Mouse (Mus musculus): ENCODE results near the gene Rslcan18. TPM values are rescaled to one million over a fixed set of nuclear protein-coding genes. Genes with fewer than 3 reads are reported as not detected.

The Rslcan18 gene
- polyA plus RNA-seq, 1 experiment from 2014 or later: 0.09 TPM

DNA sequence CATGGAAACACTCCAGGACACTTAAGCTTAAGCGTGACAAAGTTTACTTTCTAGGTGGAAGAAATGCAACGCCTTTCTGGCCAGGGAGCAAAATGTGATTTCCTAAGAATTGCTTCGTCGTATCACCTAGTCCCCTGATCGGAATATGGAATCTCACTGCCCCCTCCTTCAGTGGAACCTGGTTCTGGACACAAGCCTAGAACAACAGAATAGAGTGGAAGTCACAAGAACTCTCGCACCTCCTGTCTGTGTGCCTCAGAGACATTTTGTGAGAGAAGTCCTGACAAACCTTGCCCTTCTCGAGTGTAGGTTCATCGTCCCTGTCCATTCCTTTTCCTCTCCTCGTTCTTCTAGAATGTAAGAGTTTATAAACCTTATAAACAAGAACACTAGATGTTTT lies 8.4 kb downstream of the Rslcan18 start:
- H3K4me2 ChIP-seq (ENCODE audit: low read depth, low read length): peak overlapping the region; percentile 67
- ATAC-seq (ENCODE audit: low read depth): no peak
- H3K9me3 ChIP-seq (ENCODE audit: control insufficient read depth, low read length): no peaks in the 10 kb centered on the region; the same call in 1 of the 2 replicates
- H3K4me3 ChIP-seq (ENCODE audit: low read depth, low read length): peak overlapping the region; percentile 60
- no peaks in the 10 kb centered on the region for H3K36me3 ChIP-seq (ENCODE audit: control insufficient read depth, insufficient read depth, low read length)
- 0 out of 2 replicates have a peak overlapping the region, but pooled peaks have one; percentile 52 for H3K27ac ChIP-seq (ENCODE audit: low read depth, low read length)
- peak overlapping the region; percentile 58 for H3K9ac ChIP-seq (replicated peaks; ENCODE audit: low read depth, low read length)
- 0 out of 2 replicates have a peak, but pooled peaks cover 4% of the 10 kb centered on the region for H3K4me1 ChIP-seq (ENCODE audit: control insufficient read depth, insufficient read depth, low read length)
- no peaks in the 10 kb centered on the region for H3K27me3 ChIP-seq (ENCODE audit: control insufficient read depth, insufficient read depth, low read length)
- 66% methylated on average over 9 of the region's 9 CpGs for WGBS

DNA sequence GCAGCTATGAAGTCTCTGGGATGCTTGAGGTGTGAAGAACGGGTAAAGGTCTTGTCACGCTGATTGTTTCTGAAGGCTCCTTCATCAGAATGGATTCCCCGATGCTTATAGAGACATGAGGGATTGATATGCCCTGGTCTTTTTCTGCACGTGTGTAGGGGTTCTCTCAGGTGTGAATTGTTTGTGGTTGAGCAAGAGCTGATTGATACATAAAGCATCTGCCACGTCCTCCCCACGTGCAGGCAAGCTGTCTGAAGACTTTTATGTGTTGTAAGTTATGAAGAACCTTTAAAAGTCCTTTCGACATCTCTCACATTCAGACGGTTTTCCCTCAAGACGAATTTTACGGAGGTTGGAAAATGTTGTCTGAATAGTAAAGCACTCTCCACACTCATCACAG lies 18.2 kb downstream of the Rslcan18 start, which contains the start of gene Zfp708:
Gene Zfp708, minus strand, starts transcription at position 101 of the 400 bp plus-strand sequence.
- H3K9ac ChIP-seq (replicated peaks; ENCODE audit: low read depth, low read length): no peak within 1 kb of the TSS
- no peak within 1 kb of the TSS for H3K27ac ChIP-seq (ENCODE audit: low read depth, low read length)
- no peaks in the 10 kb centered on the region for H3K4me1 ChIP-seq (ENCODE audit: control insufficient read depth, insufficient read depth, low read length)
- ATAC-seq (ENCODE audit: low read depth): no peak
- no peak within 1 kb of the TSS for H3K4me2 ChIP-seq (ENCODE audit: low read depth, low read length)
- H3K27me3 ChIP-seq (ENCODE audit: control insufficient read depth, insufficient read depth, low read length): no peaks in the 10 kb centered on the region
- no peak within 1 kb of the TSS for H3K4me3 ChIP-seq (ENCODE audit: low read depth, low read length)
- no peaks in the 10 kb centered on the region for H3K9me3 ChIP-seq (ENCODE audit: control insufficient read depth, low read length)
- WGBS: 93% methylated on average over 10 of the region's 10 CpGs
- no peaks in the 10 kb centered on the region for H3K36me3 ChIP-seq (ENCODE audit: control insufficient read depth, insufficient read depth, low read length)

DNA sequence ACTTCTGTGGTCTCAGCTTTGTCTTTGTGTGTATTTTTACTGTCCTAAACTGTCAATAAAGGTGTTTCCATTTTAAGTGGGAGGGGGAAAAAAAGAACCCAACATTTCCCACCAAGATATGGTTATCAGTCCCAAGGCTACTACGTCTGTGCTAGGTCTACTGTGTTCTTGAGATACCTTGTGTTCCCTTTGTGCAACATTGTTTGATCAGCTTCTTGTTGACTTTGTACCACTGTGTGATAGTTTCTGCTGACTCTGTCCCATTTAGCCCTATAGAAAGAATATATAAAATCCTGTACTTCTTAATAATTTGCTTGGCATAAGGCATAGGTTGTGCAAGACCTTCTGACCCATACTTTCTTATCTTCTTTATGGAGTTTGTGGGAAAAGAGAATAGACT lies 25.9 kb downstream of the Rslcan18 start:
- H3K9ac ChIP-seq (replicated peaks; ENCODE audit: low read depth, low read length): no peak overlapping the region
- H3K27me3 ChIP-seq (ENCODE audit: control insufficient read depth, insufficient read depth, low read length): no peaks in the 10 kb centered on the region
- no peaks in the 10 kb centered on the region for H3K4me1 ChIP-seq (ENCODE audit: control insufficient read depth, insufficient read depth, low read length)
- no peaks in the 10 kb centered on the region for H3K36me3 ChIP-seq (ENCODE audit: control insufficient read depth, insufficient read depth, low read length)
- H3K9me3 ChIP-seq (ENCODE audit: control insufficient read depth, low read length): no peaks in the 10 kb centered on the region
- 78% methylated on average over 1 of the region's 1 CpGs for WGBS
- no peak for ATAC-seq (ENCODE audit: low read depth)
- no peak overlapping the region for H3K27ac ChIP-seq (ENCODE audit: low read depth, low read length)
- no peak overlapping the region for H3K4me3 ChIP-seq (ENCODE audit: low read depth, low read length)
- no peak overlapping the region for H3K4me2 ChIP-seq (ENCODE audit: low read depth, low read length)

DNA sequence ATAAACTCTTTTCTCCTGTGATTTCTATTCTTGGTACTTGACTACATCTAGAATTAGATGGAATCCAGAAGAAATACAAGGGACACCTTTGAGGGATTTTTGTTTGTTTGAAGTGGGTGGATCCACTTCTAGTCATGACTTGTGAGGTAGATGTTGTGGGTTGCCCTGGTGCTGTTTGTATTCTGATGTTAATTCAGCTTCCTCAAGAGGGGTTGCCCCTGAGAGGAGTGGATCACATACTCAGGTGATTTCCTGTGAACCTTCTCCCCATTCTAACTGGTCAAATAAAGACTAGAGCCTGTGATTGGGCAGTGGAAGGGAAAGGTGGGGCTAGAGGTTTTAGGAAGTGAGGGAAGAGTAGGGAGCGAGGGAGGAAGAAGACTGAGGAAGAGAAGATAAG lies 34.1 kb downstream of the Rslcan18 start:
- no peak overlapping the region for H3K27ac ChIP-seq (ENCODE audit: low read depth, low read length)
- no peaks in the 10 kb centered on the region for H3K27me3 ChIP-seq (ENCODE audit: control insufficient read depth, insufficient read depth, low read length)
- no peak overlapping the region for H3K9ac ChIP-seq (replicated peaks; ENCODE audit: low read depth, low read length)
- H3K4me2 ChIP-seq (ENCODE audit: low read depth, low read length): peak overlapping the region; percentile 63
- 74% methylated on average over 1 of the region's 1 CpGs for WGBS
- 0 out of 2 replicates have a peak, but pooled peaks cover 6% of the 10 kb centered on the region for H3K4me1 ChIP-seq (ENCODE audit: control insufficient read depth, insufficient read depth, low read length)
- H3K9me3 ChIP-seq (ENCODE audit: control insufficient read depth, low read length): peaks cover 2% of the 10 kb centered on the region; the same call in 1 of the 2 replicates
- H3K36me3 ChIP-seq (ENCODE audit: control insufficient read depth, insufficient read depth, low read length): 0 out of 2 replicates have a peak, but pooled peaks cover 3% of the 10 kb centered on the region
- ATAC-seq (ENCODE audit: low read depth): no peak
- H3K4me3 ChIP-seq (ENCODE audit: low read depth, low read length): peak overlapping the region; percentile 49

DNA sequence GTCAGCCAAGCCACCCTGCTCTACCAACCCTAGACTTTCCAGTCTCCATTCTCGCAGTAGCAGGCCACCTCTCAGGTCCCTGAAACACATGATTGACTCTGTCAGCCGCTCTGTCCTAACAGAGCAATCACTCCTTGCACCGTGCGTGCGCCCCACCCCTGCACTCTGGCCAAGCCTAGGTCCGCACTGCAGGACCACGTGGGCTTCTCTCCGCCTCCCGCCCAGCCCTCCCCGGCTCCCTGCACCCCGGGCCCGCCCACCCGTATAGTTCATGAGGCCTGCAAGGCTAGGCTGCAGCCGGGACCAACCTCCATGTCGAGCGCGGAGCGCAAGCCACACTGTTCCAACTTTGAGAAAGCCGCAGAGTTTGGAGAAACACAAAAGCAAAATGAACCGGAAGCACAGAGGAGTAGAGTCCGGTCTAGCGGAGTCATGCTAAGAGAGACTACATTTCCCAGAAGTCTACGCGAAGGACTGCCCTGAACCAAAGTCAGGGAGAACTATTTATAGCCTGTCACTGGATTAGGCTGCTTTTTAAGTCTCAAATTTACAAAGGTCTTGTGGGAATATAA lies 34.8 kb downstream of the Rslcan18 start:
- H3K9ac ChIP-seq (replicated peaks; ENCODE audit: low read depth, low read length): peak overlapping the region; percentile 54
- H3K9me3 ChIP-seq (ENCODE audit: control insufficient read depth, low read length): peaks cover 3% of the 10 kb centered on the region
- H3K4me3 ChIP-seq (ENCODE audit: low read depth, low read length): peak overlapping the region; percentile 49
- no peaks in the 10 kb centered on the region for H3K27me3 ChIP-seq (ENCODE audit: control insufficient read depth, insufficient read depth, low read length)
- H3K4me2 ChIP-seq (ENCODE audit: low read depth, low read length): peak overlapping the region; percentile 63
- H3K27ac ChIP-seq (ENCODE audit: low read depth, low read length): peak overlapping the region; percentile 40
- 0 out of 2 replicates have a peak, but pooled peaks cover 3% of the 10 kb centered on the region for H3K36me3 ChIP-seq (ENCODE audit: control insufficient read depth, insufficient read depth, low read length)
- ATAC-seq (ENCODE audit: low read depth): peak; percentile 98
- 0% methylated on average over 24 of the region's 24 CpGs for WGBS
- 0 out of 2 replicates have a peak, but pooled peaks cover 6% of the 10 kb centered on the region for H3K4me1 ChIP-seq (ENCODE audit: control insufficient read depth, insufficient read depth, low read length)

DNA sequence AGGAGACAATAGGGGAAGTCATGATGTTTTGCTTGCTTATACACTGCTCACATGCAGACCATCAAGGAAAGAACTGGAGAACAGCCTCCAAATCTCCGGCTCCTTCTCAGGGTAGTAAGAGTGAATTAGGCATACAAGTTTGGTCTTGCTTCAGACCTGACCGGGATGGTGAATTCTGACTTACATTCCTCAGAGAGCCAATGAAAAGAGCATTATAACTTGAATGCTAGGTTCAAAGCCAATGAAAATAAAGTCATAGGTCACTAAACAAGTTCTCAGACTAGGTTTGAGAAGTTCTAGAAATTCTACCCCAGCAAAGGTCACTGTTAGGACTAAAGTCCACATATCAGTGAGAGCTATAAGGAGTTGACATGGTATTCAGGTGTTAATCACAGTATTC lies 38.8 kb downstream of the Rslcan18 start:
- H3K9ac ChIP-seq (replicated peaks; ENCODE audit: low read depth, low read length): no peak overlapping the region
- H3K36me3 ChIP-seq (ENCODE audit: control insufficient read depth, insufficient read depth, low read length): peaks cover 21% of the 10 kb centered on the region; the same call in 1 of the 2 replicates
- H3K9me3 ChIP-seq (ENCODE audit: control insufficient read depth, low read length): peaks cover 15% of the 10 kb centered on the region

DNA sequence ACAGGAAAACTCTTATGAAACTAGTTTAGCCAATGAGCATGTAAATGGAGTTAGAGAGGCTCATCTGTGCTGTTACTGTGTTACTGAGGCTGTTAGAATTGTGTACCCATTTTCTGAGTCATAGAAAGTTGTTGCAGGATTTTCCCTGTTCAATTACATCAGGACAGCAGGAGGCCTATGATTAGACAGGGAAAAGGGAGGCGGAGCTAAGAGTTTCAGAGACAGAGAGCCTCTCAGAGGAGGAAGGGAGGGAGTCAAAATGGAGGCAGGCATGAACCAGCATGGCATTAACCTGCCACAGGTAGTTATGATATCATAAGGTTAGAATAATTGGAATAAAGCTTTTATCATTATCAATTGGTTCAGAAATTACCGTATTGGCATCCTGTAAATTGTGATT lies 43.3 kb downstream of the Rslcan18 start:
- Histone ChIP-seq H3K4me2 (ENCODE audit: low read depth, low read length) (no peak overlapping the region), H3K27me3 (ENCODE audit: control insufficient read depth, insufficient read depth, low read length) (no peaks in the 10 kb centered on the region), H3K36me3 (ENCODE audit: control insufficient read depth, insufficient read depth, low read length) (peaks cover 40% of the 10 kb centered on the region), H3K9me3 (ENCODE audit: control insufficient read depth, low read length) (peaks cover 24% of the 10 kb centered on the region), H3K4me1 (ENCODE audit: control insufficient read depth, insufficient read depth, low read length) (no peaks in the 10 kb centered on the region), H3K27ac (ENCODE audit: low read depth, low read length) (no peak overlapping the region), H3K4me3 (ENCODE audit: low read depth, low read length) (no peak overlapping the region), H3K9ac (replicated peaks; ENCODE audit: low read depth, low read length) (no peak overlapping the region)
- ATAC-seq (ENCODE audit: low read depth): no peak
- 93% methylated on average over 2 of the region's 2 CpGs for WGBS

More for the DNA sequence above, 38.8 kb downstream of the Rslcan18 start:
- 94% methylated on average over 2 of the region's 2 CpGs for WGBS
- Histone ChIP-seq H3K27me3 (ENCODE audit: control insufficient read depth, insufficient read depth, low read length) (no peaks in the 10 kb centered on the region), H3K4me2 (ENCODE audit: low read depth, low read length) (no peak overlapping the region), H3K27ac (ENCODE audit: low read depth, low read length) (no peak overlapping the region), H3K4me1 (ENCODE audit: control insufficient read depth, insufficient read depth, low read length) (0 out of 2 replicates have a peak, but pooled peaks cover 6% of the 10 kb centered on the region), H3K4me3 (ENCODE audit: low read depth, low read length) (no peak overlapping the region)
- ATAC-seq (ENCODE audit: low read depth): no peak

DNA sequence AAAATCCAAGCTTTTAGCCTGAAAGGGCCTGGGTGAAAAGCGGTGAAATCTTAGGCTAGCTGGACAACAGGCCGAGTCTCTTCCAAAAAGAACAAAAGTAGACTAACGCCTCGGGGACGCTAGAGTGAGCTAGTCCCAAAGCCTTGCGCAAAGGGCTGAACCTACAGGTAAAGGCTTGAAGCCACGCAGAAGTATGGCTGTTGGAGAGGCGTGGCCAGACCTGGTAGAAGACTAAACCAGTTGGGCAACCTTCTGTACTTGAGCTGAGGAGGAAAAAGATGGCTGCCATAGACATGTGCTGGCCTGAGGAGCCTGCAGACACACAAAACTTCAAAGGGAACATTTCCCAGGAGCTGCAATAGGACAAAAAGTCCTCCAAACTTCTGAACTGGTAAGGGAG lies 50.7 kb downstream of the Rslcan18 start:
- no peak for ATAC-seq (ENCODE audit: low read depth)
- H3K4me1 ChIP-seq (ENCODE audit: control insufficient read depth, insufficient read depth, low read length): no peaks in the 10 kb centered on the region
- no peak overlapping the region for H3K4me2 ChIP-seq (ENCODE audit: low read depth, low read length)
- H3K9ac ChIP-seq (replicated peaks; ENCODE audit: low read depth, low read length): no peak overlapping the region
- H3K4me3 ChIP-seq (ENCODE audit: low read depth, low read length): no peak overlapping the region
- WGBS: 86% methylated on average over 8 of the region's 8 CpGs
- no peaks in the 10 kb centered on the region for H3K27me3 ChIP-seq (ENCODE audit: control insufficient read depth, insufficient read depth, low read length)
- H3K9me3 ChIP-seq (ENCODE audit: control insufficient read depth, low read length): peaks cover 2% of the 10 kb centered on the region
- no peak overlapping the region for H3K27ac ChIP-seq (ENCODE audit: low read depth, low read length)
- peaks cover 9% of the 10 kb centered on the region for H3K36me3 ChIP-seq (ENCODE audit: control insufficient read depth, insufficient read depth, low read length)

DNA sequence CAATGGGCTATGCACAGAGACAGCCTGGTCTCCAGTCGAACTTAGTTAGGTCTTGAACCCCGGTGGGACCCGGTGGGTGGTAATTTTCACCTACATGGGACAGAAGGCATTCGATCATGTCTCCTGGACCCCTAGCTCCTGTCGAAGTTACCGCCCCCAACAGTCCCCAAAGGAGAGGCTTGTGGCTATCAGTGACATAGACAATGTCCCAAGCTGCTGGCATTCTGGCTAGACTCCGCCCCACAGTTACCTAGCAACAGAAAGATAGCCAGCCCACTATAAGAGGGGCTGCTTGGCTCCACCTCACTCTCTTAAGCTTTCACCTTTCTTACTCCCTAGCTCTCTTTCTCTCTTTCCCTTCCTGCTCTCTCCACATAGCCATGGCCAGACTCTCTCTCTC lies 53.6 kb downstream of the Rslcan18 start:
- H3K27ac ChIP-seq (ENCODE audit: low read depth, low read length): no peak overlapping the region
- H3K4me2 ChIP-seq (ENCODE audit: low read depth, low read length): no peak overlapping the region
- no peaks in the 10 kb centered on the region for H3K36me3 ChIP-seq (ENCODE audit: control insufficient read depth, insufficient read depth, low read length)
- no peak for ATAC-seq (ENCODE audit: low read depth)
- H3K9me3 ChIP-seq (ENCODE audit: control insufficient read depth, low read length): no peaks in the 10 kb centered on the region; the same call in 1 of the 2 replicates
- H3K27me3 ChIP-seq (ENCODE audit: control insufficient read depth, insufficient read depth, low read length): no peaks in the 10 kb centered on the region
- 63% methylated on average over 7 of the region's 7 CpGs for WGBS
- H3K4me1 ChIP-seq (ENCODE audit: control insufficient read depth, insufficient read depth, low read length): no peaks in the 10 kb centered on the region
- H3K9ac ChIP-seq (replicated peaks; ENCODE audit: low read depth, low read length): no peak overlapping the region
- H3K4me3 ChIP-seq (ENCODE audit: low read depth, low read length): no peak overlapping the region

All from neural tube, embryonic 14.5 days (tissue).